Mouse (Mus musculus) embryonic facial prominence, embryonic 13.5 days (tissue): Measurements from ENCODE around the gene Rin1. TPM values are rescaled to one million over a fixed set of nuclear protein-coding genes. Genes with fewer than 3 reads are reported as not detected.
A peak's percentile ranks its signal among the peaks of the same experiment; 100 is the strongest.

Experiments used
- ATAC-seq: fragments of 200-750 bp; cut with Nextera tagmentation; 2 replicates; pipeline ENCODE4 v1.8.0; 2017; ENCODE audit warnings: low read depth; ENCODE audit not compliant: insufficient number of reproducible peaks, insufficient read depth, low FRiP score, low TSS enrichment
- H3K27ac ChIP-seq: fragments of 300-500 bp; sonication (generic); 2 replicates; pipeline ENCODE4 v1.5.1; 2015; ENCODE audit warnings: moderate library complexity, mild to moderate bottlenecking, inconsistent platforms
- H3K27me3 ChIP-seq: fragments of 300-500 bp; sonication (generic); 2 replicates; pipeline ENCODE4 v1.6.1; 2015; ENCODE audit warnings: mild to moderate bottlenecking, inconsistent platforms
- H3K36me3 ChIP-seq: fragments of 300-500 bp; sonication (generic); 2 replicates; pipeline ENCODE4 v1.6.1; 2015; ENCODE audit warnings: mild to moderate bottlenecking, inconsistent platforms
- H3K4me1 ChIP-seq: fragments of 300-500 bp; sonication (generic); 2 replicates; pipeline ENCODE4 v1.6.1; 2015; ENCODE audit warnings: inconsistent platforms
- H3K4me2 ChIP-seq: fragments of 300-500 bp; sonication (generic); 2 replicates; pipeline ENCODE4 v1.6.1; 2015; ENCODE audit warnings: moderate library complexity, mild to moderate bottlenecking, inconsistent platforms
- H3K4me3 ChIP-seq: fragments of 300-500 bp; sonication (generic); 2 replicates; pipeline ENCODE4 v1.5.1; 2015; ENCODE audit warnings: mild to moderate bottlenecking, inconsistent platforms
- H3K9ac ChIP-seq: fragments of 300-500 bp; sonication (generic); 2 replicates; pipeline ENCODE4 v1.6.1; 2015; ENCODE audit warnings: mild to moderate bottlenecking, inconsistent platforms
- H3K9me3 ChIP-seq: fragments of 300-500 bp; sonication (generic); 2 replicates; pipeline ENCODE4 v1.6.1; 2016; ENCODE audit warnings: inconsistent platforms
- WGBS: fragments of 180-500 bp; shearing (Covaris S2); methylation state at CpG from one replicate; pipeline ENCODE4 v1.1.7; 2015; ENCODE audit warnings: mixed read lengths; 5-methylcytosine and 5-hydroxymethylcytosine counted together
- polyA plus RNA-seq: library from polyadenylated mRNA; unstranded; fragments of >200 nt; fragmentation: Nextera tagmentation; extraction: Ambion mirVana; gene quantifications from 2 replicates; pipeline ENCODE4 v1.2.1, GENCODE M21; 2015

The Rin1 gene
- polyA plus RNA-seq, 1 experiment from 2014 or later, result 1.5 TPM

DNA sequence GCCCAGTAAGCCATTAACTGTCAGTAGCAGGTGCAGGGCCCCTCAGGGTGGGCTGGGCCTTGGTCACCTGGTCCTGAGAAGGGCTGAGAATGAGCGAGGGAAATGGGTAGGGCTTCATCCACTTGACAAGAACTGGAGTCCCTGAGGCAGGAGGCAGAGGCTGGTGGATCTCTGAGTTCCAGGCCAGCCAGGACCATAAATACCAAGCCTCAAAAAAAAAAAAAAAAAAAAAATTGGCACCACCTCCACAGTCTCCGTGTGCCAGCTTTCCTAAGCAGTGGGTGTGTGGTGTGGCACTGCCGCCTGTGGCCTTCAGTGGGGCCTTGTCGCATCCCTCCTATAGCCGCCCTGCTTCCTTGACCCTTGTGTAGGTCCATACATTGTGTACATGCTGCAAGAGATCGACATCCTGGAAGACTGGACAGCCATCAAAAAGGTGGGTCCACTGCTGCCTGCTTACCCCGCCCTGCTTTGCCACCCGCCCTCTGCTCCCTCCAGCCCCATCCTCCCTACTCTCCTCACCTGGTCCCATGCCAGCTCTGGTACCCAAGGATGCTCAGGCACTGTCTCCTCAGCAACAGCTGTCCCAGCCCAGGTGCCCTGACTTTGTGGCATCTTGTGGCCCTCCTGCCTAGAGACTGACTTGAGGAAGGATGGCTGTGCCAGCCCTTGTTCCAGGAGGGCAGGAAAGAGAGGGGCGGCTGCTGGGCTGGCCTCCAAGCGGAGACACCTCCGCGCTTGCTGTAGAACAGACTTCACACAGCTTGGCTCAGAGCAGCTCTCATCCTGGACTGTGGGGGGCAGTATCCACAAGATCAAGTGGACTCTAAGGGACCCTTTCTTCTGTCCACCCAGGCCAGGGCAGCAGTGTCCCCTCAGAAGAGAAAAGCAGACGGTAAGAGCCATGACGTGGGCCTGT is 1.9 kb upstream of the Rin1 start:
- H3K27me3 ChIP-seq, result peaks cover 36% of the 10 kb centered on the region
- peaks cover 23% of the 10 kb centered on the region for H3K4me1 ChIP-seq
- ATAC-seq, result no peak
- no peak overlapping the region for H3K4me2 ChIP-seq
- peaks cover 49% of the 10 kb centered on the region for H3K36me3 ChIP-seq
- no peak overlapping the region for H3K27ac ChIP-seq
- no peak overlapping the region for H3K9ac ChIP-seq
- no peaks in the 10 kb centered on the region for H3K9me3 ChIP-seq
- WGBS, result 84% methylated on average over 14 of the region's 14 CpGs
- H3K4me3 ChIP-seq, result no peak overlapping the region

DNA sequence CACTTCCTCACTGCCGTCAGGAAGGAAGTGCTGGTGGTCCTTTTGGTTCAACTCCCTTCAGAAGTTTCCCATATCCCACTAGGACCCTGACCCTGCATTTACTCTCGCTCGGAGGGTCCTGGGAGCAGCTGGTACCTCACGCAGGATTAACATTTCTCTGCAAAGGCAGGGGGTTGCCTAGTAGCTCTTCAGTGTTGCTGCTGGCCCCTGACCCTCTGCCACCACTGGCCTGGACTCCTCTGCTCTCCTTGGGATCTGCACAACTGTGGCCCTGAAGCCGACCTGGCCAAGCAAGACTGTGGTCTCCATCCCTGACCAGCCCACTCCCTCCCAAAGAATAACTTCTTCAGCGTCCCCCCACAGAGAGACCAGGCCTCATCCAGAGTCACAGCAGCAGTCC is 956 bp upstream of the Rin1 start:
- Histone ChIP-seq H3K9ac (no peak overlapping the region), H3K4me2 (no peak overlapping the region), H3K36me3 (peaks cover 43% of the 10 kb centered on the region), H3K27ac (no peak overlapping the region), H3K9me3 (no peaks in the 10 kb centered on the region), H3K4me1 (peaks cover 23% of the 10 kb centered on the region), H3K27me3 (peaks cover 43% of the 10 kb centered on the region), H3K4me3 (no peak overlapping the region)
- ATAC-seq, result no peak
- WGBS, result 79% methylated on average over 6 of the region's 6 CpGs

DNA sequence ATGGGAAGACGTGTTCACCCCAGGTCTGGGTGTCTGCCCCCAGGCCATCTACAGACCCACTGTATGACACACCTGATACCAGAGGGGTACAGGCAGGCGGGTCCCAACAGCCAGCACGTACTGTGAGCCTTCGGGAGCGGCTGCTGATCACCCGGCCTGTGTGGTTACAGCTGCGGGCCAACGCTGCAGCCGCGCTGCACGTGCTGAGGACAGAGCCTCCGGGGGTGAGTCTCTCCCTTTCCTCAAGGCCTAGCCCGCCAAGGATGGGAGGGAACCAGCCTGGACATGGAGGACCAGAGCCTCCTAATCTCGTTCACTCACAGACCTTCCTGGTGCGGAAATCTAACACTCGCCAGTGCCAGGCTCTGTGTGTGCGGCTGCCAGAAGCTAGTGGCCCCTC is 750 bp downstream of the Rin1 start:
- peaks cover 48% of the 10 kb centered on the region for H3K27me3 ChIP-seq
- H3K9ac ChIP-seq, result peak overlapping the region; percentile 54; the same call in 1 of the 2 replicates
- no peak for ATAC-seq
- H3K4me3 ChIP-seq, result peak overlapping the region; percentile 24
- H3K36me3 ChIP-seq, result peaks cover 35% of the 10 kb centered on the region
- no peaks in the 10 kb centered on the region for H3K9me3 ChIP-seq
- H3K27ac ChIP-seq, result no peak overlapping the region
- 7% methylated on average over 17 of the region's 17 CpGs for WGBS
- peak overlapping the region; percentile 45 for H3K4me2 ChIP-seq
- H3K4me1 ChIP-seq, result peaks cover 24% of the 10 kb centered on the region

DNA sequence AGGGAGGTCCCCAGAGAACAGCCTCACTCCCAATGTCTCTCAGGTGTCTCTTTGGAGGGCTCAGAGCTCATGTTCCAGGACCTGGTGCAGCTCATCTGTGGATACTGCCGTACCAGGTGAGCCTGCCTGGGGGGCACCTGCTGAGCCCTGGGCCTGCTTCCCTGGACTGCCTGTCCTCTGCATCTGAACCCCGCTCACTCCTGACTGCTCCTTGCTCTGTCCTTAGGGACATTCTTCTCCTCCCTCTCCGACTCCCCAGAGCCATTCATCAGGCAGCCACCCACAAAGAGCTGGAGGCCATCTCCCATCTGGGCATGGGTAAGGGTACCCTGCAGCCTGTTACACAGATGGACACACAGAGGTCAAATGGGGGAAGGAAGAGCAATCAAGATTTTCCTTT is 1.2 kb downstream of the Rin1 start:
- Histone ChIP-seq H3K4me2 (peak overlapping the region; percentile 45), H3K27ac (no peak overlapping the region), H3K36me3 (peaks cover 31% of the 10 kb centered on the region), H3K4me1 (peaks cover 29% of the 10 kb centered on the region), H3K9me3 (no peaks in the 10 kb centered on the region), H3K27me3 (peaks cover 48% of the 10 kb centered on the region), H3K9ac (peak overlapping the region; percentile 54; the same call in 1 of the 2 replicates), H3K4me3 (no peak overlapping the region)
- ATAC-seq, result no peak
- 33% methylated on average over 3 of the region's 3 CpGs for WGBS

DNA sequence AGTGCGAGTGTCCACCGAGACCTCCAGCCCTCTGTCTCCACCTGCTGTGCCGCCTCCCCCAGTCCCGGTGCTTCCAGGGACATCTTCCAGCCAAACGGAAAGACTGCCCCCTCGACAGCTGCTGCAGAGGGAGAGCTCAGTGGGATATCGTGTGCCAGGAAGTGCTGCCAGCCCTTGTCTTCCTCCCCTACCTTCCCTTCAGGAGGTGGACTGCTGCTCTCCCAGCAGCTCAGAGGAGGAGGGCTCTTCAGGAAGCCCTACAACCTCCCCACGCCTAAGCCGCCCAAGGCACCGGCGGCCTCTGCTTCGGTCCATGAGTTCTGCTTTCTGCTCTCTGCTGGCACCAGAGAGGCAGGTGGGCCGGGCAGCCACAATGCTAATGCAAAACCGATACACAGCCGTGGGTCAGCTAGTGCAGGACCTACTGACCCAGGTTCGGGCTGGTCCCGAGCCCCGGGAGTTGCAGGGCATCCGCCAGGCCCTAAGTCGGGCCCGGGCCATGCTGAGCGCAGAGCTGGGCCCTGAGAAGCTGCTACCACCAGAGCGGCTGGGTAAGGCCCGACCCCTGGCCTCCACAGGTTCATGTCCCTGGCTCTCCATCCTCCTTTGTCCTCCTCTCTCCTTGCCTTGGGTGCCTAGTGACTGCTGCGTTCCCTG is 2.0 kb downstream of the Rin1 start:
- H3K9me3 ChIP-seq, result no peaks in the 10 kb centered on the region
- H3K27me3 ChIP-seq, result peaks cover 48% of the 10 kb centered on the region
- H3K4me3 ChIP-seq, result no peak overlapping the region
- H3K4me1 ChIP-seq, result peaks cover 32% of the 10 kb centered on the region
- 0 out of 2 replicates have a peak overlapping the region, but pooled peaks have one; percentile 3 for H3K9ac ChIP-seq
- no peak for ATAC-seq
- H3K4me2 ChIP-seq, result 0 out of 2 replicates have a peak overlapping the region, but pooled peaks have one; percentile 45
- peaks cover 23% of the 10 kb centered on the region for H3K36me3 ChIP-seq
- WGBS, result 34% methylated on average over 25 of the region's 25 CpGs
- H3K27ac ChIP-seq, result no peak overlapping the region

DNA sequence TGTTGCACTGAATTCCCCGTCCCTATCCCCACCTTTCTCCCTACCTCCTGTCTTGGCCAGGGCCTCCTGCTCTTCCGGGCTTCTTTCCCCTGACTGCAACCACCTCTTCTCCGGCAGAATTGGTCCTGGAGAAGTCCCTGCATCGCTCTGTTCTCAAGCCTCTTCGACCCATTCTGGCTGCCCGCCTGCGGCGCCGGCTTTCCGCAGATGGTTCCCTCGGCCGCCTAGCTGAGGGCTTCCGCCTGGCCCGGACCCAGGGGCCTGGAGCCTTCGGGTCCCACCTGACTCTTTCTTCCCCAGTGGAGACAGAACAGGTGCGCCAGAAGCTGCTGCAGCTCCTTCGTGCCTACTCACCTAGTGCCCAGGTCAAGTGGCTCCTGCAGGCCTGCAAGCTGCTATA is 2.6 kb downstream of the Rin1 start:
- H3K9me3 ChIP-seq, result no peaks in the 10 kb centered on the region
- H3K4me2 ChIP-seq, result 0 out of 2 replicates have a peak overlapping the region, but pooled peaks have one; percentile 7
- no peak overlapping the region for H3K4me3 ChIP-seq
- peaks cover 17% of the 10 kb centered on the region for H3K36me3 ChIP-seq
- peaks cover 48% of the 10 kb centered on the region for H3K27me3 ChIP-seq
- peaks cover 34% of the 10 kb centered on the region for H3K4me1 ChIP-seq
- H3K27ac ChIP-seq, result no peak overlapping the region
- ATAC-seq, result no peak
- no peak overlapping the region for H3K9ac ChIP-seq
- 56% methylated on average over 17 of the region's 17 CpGs for WGBS

DNA sequence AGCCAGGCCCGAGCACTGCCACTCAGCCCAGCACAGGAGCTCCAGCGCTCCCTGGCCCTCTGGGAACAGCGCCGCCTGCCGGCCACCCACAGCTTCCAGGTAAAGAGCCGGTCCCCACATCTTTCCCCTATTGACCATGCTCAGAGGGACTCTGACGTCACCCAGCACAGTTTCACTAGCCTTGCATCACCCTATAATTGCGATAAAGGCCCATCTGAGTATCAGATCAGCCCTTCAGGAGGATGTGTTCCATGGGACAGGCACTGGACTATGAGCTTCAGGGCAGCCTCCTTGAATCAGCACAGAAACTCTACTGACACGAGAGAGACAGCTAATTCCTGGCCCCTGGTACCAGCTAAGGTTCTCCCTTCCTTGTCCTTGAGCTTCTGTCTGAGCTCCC is 3.6 kb downstream of the Rin1 start:
- no peak overlapping the region for H3K27ac ChIP-seq
- no peak overlapping the region for H3K4me3 ChIP-seq
- 20% methylated on average over 9 of the region's 9 CpGs for WGBS
- H3K9ac ChIP-seq, result no peak overlapping the region
- no peaks in the 10 kb centered on the region for H3K9me3 ChIP-seq
- H3K4me1 ChIP-seq, result peaks cover 45% of the 10 kb centered on the region
- H3K27me3 ChIP-seq, result peaks cover 48% of the 10 kb centered on the region
- ATAC-seq, result no peak
- peaks cover 8% of the 10 kb centered on the region for H3K36me3 ChIP-seq
- no peak overlapping the region for H3K4me2 ChIP-seq

DNA sequence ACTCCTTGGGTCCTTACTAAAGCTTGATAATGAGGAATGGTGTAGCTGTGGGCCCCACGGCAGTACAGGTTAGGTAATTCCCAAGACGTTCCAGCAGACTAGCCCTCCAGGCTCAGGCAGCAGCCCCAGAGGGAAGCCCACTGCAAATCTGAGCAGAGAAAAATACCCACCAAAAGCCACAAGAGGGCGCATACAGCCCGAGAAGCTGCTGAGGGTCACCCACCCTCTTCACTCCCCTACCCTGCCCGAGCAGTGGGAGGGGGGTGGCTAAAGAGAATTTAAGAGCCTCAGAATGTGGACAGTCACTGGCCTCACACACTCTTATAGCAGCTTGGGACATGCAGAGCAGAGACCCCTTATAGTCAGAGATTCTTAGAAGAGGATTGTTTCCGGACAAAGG is 6.0 kb downstream of the Rin1 start:
- no peak for ATAC-seq
- 10% methylated on average over 6 of the region's 6 CpGs for WGBS
- Histone ChIP-seq H3K4me1 (peaks cover 52% of the 10 kb centered on the region), H3K9me3 (no peaks in the 10 kb centered on the region), H3K27ac (no peak overlapping the region), H3K4me2 (peak overlapping the region; percentile 17), H3K9ac (peak overlapping the region; percentile 51; the same call in 1 of the 2 replicates), H3K36me3 (no peaks in the 10 kb centered on the region), H3K4me3 (no peak overlapping the region), H3K27me3 (peaks cover 33% of the 10 kb centered on the region)

DNA sequence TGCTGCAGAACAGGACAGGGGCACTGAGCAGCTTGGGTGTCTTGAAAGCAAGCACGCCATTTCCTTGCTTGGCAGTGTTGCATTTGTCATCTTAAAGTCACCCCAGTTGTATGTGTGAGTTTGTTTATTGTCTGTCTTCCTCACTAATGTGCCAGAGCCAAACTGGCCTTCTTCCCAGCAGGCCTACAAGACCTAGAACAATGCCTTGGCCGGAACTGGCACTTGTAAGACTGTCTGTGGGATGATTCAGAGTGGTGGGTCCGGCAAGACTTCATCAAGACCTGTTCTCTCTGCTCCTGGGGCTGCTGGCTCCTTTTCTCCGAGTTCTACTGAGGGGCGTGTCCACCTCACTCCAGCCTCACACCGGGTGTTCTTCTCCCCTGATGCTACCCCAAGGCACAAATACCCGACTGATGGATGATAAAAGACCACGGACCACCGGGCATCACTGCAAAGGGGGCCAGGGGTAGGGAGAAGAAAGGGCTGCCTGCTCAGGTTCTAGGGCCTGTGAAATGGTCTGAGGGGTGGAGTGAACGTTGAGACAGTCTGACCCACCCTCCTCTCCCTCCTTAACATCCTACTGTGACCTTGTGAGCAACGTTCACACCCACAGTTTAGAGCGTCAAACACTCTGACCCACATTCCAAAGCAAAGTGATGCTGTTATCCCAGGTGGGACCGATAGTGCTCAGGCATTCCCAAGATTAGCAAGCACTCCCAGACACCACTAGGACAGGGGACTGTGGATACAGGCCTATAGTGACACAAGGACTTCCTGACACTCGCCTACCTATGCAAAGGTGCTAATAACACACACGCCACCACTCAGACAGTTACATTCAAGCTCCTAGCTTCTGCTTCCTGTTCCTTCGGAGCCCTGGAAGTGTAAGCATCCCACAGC is 7.8 kb downstream of the Rin1 start:
- Histone ChIP-seq H3K27me3 (peaks cover 14% of the 10 kb centered on the region), H3K27ac (peak overlapping the region; percentile 87), H3K9me3 (no peaks in the 10 kb centered on the region), H3K36me3 (no peaks in the 10 kb centered on the region), H3K4me1 (peaks cover 47% of the 10 kb centered on the region), H3K4me2 (peak overlapping the region; percentile 16; the same call in 1 of the 2 replicates), H3K4me3 (no peak overlapping the region), H3K9ac (peak overlapping the region; percentile 57)
- WGBS, result 30% methylated on average over 16 of the region's 16 CpGs
- ATAC-seq, result no peak

DNA sequence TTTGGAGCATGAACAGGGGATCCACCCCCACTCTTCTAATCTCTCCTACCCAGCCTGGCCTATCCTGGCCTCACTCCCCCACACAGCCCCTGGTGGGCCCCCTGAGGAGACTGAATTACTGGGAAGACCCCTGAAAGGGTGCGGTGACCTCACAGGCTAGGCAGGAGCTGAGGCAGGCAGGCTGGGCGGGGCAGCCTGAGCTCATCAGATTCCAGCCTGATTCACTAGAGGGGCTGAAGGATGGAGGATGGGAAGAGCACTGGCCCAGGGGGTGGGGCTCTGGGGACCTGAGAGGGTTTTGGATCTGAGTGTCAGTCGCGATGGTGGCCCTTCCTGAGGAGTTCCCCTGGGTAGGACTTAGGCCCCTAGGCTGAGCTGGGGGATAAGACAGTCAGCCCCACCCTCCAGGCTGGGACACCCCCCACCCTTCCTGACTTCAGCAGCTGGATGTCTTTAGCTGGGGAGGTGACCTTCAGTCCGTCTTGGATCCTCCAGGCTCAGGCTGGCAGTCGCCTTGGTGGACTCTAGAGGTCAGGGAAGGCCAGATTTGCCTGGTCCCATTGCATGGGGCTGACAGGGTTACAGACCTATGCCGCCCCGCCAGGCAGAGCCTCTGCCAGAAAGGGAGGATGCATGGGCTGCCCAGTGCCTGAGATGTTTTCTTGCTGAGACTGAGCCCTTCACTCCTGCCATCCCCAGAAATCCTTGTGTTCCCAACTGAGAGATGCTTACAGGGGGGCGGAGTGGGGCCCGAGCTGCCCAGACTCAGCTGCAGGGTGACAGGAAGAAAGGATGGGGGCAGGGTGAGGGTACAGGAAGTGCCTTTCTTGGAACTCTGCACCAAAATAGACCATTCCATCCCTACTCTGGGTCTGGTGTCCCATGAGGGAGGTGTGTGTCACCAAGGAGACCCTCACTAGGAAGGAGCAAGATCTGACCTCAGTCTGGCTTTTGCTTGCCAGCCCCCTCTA is 8.8 kb downstream of the Rin1 start:
- peaks cover 47% of the 10 kb centered on the region for H3K4me1 ChIP-seq
- ATAC-seq, result no peak
- H3K36me3 ChIP-seq, result no peaks in the 10 kb centered on the region
- peak overlapping the region; percentile 87 for H3K27ac ChIP-seq
- WGBS, result 11% methylated on average over 10 of the region's 10 CpGs
- H3K27me3 ChIP-seq, result peaks cover 5% of the 10 kb centered on the region
- peak overlapping the region; percentile 57 for H3K9ac ChIP-seq
- H3K4me3 ChIP-seq, result no peak overlapping the region
- H3K4me2 ChIP-seq, result peak overlapping the region; percentile 16
- H3K9me3 ChIP-seq, result no peaks in the 10 kb centered on the region
